Mouse (Mus musculus): Measurements from ENCODE around the gene Sstr3. TPM values are rescaled to one million over a fixed set of nuclear protein-coding genes. Genes with fewer than 3 reads are reported as not detected.

Gene Sstr3
- polyA plus RNA-seq, 1 experiment from 2014 or later, result 0.29 TPM

DNA sequence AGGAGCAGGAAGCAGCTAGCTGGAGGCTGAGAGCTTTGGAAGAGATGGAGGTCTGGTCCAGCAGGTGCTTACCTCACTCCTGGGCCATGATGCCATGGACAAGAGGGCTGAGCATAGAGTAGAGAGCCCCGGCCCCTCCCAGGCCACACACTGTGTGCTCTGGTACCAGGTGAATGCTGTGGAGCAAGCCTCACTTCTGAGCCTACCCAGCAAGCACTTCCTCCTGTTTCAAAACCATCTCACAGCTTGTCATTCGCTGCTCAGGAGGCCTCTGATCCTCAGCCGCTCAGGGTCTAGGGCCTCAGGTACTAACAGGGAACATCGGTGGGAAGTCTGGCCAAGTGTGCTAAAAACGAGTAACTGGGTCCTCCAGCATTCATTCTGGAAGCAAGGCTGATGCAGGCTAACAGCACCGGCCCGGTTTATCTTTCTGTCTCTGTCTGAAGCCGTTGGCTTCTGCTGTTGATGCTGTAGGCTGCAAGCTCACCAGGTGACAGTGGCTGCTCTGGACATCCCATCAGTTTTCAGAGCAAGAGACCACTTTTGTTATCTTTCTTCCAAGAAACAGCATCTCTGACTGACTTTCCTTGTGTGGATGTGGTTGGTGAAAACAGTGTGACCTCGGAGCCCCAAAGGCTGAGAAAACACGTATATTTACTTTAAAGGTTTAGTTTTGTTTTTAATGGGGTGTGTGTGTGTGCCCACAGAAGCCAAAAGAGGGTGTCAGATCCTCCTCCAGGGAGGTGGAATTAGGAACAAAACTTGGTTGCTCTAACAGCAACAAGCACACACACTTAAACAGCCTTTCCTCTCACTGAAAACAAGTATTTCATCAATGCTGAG lies 13.4 kb upstream of the Sstr3 start:
- no peak overlapping the region for H3K27ac ChIP-seq (replicated peaks)
- H3K4me2 ChIP-seq, result no peak overlapping the region
- no peak for ATAC-seq (ENCODE audit: low read depth)
- no peak overlapping the region for H3K9ac ChIP-seq
- no peaks in the 10 kb centered on the region for H3K36me3 ChIP-seq
- no peaks in the 10 kb centered on the region for H3K4me1 ChIP-seq (replicated peaks)
- 64% methylated on average over 10 of the region's 10 CpGs for WGBS
- H3K4me3 ChIP-seq, result no peak overlapping the region
- H3K9me3 ChIP-seq, result peaks cover under 1% of the 10 kb centered on the region; the same call in 1 of the 2 replicates
- no peaks in the 10 kb centered on the region for H3K27me3 ChIP-seq

DNA sequence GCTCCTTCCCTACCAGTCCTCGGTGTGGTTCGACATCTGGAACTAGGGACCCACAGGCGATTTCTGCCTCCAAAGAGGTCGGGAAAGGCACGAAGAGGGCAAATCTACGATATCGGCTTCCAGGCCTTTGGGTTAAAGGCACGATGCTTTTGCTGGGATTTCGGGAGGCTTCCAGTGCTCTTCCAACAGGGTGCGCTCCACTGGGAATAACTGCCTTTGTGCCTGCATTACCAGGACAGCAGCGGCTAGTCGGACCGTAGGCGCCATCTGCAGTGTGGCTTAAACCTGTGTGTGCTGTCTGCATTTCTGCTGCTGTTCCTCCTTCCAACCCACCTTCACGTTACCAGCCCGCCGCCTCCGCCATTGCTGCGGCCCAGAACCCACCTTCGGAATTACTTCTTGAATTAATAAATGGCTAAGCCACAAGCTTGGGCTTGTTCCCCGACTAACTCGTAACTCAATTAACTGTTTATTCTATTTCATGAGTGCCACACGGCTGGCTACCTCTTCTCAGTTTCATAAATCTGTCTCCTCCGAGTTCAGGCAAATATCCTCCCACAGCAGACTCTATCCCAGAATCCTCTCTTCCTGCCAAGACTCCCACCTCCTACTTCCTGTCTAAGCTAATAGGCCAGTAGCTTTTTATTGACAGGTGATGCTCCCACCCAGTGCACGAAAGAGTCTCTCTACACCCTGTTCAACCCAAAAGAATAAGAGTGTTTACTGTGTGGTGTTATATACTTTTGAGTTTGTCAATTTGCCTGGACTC lies 10.2 kb upstream of the Sstr3 start:
- no peaks in the 10 kb centered on the region for H3K4me1 ChIP-seq (replicated peaks)
- peak overlapping the region; percentile 27 for H3K4me2 ChIP-seq
- WGBS, result 64% methylated on average over 25 of the region's 25 CpGs
- no peak for ATAC-seq (ENCODE audit: low read depth)
- peak overlapping the region; percentile 9; the same call in 1 of the 2 replicates for H3K4me3 ChIP-seq
- H3K9me3 ChIP-seq, result peaks cover 16% of the 10 kb centered on the region; the same call in 1 of the 2 replicates
- no peak overlapping the region for H3K27ac ChIP-seq (replicated peaks)
- H3K27me3 ChIP-seq, result no peaks in the 10 kb centered on the region
- H3K9ac ChIP-seq, result no peak overlapping the region
- no peaks in the 10 kb centered on the region for H3K36me3 ChIP-seq

DNA sequence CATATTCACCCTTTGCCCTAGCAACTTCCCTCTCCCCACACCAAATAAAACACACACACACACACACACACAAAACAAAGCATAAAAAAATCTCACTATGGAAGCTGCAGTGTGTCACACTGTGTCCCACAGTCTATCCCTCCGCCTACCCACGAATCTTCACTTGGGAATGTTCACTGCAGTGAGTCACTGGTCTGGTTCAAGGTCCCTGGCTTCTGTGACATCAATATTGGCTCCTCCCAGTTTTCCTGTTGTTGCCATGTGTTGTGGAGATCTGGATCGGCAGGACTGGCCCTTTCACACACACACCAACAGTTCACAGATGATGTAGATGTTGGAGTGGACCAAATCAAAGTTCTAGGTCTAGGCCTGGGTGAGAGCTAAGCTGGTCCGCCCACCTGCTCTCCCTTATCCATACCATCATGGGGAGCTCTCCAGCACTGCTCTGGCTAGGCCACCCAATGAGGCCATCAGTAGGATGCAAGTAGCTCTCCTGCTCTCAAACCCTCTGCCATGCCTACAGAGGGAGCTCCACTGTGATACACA lies 4.8 kb upstream of the Sstr3 start:
- WGBS, result 78% methylated on average over 4 of the region's 4 CpGs
- no peak for ATAC-seq (ENCODE audit: low read depth)
- Histone ChIP-seq H3K36me3 (no peaks in the 10 kb centered on the region), H3K27ac (replicated peaks) (no peak overlapping the region), H3K9me3 (peaks cover 16% of the 10 kb centered on the region; the same call in 1 of the 2 replicates), H3K4me1 (replicated peaks) (peaks cover 18% of the 10 kb centered on the region), H3K9ac (no peak overlapping the region), H3K4me2 (no peak overlapping the region), H3K4me3 (no peak overlapping the region), H3K27me3 (no peaks in the 10 kb centered on the region; the same call in 1 of the 2 replicates)

DNA sequence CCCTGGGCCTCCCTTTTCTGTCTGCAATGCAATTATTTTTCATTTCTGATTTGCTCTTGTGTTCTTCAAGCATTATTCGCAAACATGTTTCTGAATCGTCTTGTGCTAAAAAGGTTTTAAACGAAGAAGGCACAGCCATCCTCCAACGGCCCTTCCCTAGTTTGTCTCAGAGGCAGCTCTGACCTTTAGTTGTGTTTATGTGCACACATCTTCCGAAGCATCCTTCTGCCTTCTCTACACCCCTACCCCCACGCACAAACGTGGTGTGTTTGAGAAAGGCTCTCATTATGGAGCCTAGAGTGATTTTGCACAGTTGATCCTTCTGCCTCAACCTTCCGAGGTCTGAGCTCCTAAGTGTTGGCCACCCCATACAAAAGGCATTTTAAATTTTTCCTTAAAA lies 4.2 kb upstream of the Sstr3 start:
- Histone ChIP-seq H3K9me3 (peaks cover 16% of the 10 kb centered on the region; the same call in 1 of the 2 replicates), H3K27ac (replicated peaks) (no peak overlapping the region), H3K36me3 (no peaks in the 10 kb centered on the region), H3K9ac (no peak overlapping the region), H3K27me3 (no peaks in the 10 kb centered on the region; the same call in 1 of the 2 replicates), H3K4me1 (replicated peaks) (peaks cover 20% of the 10 kb centered on the region), H3K4me2 (no peak overlapping the region), H3K4me3 (no peak overlapping the region)
- WGBS, result 68% methylated on average over 8 of the region's 8 CpGs
- no peak for ATAC-seq (ENCODE audit: low read depth)

DNA sequence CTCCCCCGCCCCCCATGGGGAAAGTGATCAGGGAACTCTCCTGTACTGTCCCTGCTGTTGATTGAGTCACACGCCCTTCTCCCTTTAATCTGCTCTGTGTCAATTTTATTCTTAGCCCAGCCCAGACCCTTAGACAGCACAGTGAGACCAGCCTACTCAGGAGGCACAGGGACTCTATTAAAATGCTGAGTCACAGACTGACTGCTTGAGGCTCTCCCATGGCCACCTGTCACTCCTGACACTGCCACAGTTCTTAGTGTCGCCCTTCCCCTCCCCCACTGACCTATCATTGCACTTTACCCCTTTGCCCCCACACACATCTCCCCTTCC lies 3.8 kb upstream of the Sstr3 start:
- Histone ChIP-seq H3K4me2 (no peak overlapping the region), H3K27ac (replicated peaks) (no peak overlapping the region), H3K4me1 (replicated peaks) (peaks cover 20% of the 10 kb centered on the region), H3K9ac (no peak overlapping the region), H3K27me3 (no peaks in the 10 kb centered on the region; the same call in 1 of the 2 replicates), H3K36me3 (no peaks in the 10 kb centered on the region), H3K9me3 (peaks cover 16% of the 10 kb centered on the region; the same call in 1 of the 2 replicates), H3K4me3 (no peak overlapping the region)
- no peak for ATAC-seq (ENCODE audit: low read depth)
- 21% methylated on average over 3 of the region's 3 CpGs for WGBS

DNA sequence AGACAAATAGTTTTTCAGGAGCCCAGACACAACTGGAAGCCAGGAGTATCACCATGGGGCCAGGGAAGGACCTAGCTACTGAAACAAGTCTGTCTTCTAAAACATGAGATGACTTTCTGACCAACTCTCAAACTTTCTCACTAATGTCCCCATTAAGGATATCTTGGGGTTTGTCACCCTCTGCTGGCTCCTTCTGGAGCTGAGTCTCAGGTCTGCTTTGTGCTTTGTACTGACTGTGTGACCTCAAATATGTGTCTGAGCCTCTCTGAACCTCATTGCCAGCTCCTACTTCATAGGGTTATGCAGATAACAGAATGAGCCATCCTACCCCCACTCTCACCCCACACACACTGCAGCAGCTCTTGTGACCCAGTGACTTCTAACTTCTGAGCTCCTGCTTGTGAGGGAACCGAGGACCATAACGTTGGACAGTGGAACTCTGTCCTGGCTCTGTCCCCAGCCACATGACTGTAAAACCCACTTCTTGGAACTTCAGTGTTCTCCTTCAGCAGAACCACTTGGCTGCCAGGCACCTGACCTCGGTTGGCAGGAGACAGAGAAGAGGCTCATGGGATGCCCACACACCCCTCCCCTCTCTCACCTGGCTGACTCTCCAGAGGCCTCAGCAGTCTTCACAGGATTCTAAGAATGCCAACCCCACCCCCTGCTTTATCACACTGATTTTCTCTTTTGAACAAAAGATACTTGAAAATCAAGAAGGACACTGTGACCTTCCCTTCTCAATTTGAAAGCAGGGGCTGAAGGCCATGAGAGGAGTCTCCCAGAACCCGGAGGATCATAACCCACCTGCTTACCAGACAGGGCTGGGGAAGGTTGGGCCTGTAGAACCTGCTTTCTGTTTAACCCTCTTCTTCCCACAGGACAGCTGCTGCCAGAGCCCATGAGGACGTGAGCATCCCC lies 3.2 kb upstream of the Sstr3 start:
- no peaks in the 10 kb centered on the region; the same call in 1 of the 2 replicates for H3K27me3 ChIP-seq
- H3K36me3 ChIP-seq, result no peaks in the 10 kb centered on the region
- no peak for ATAC-seq (ENCODE audit: low read depth)
- no peak overlapping the region for H3K27ac ChIP-seq (replicated peaks)
- peaks cover 20% of the 10 kb centered on the region for H3K4me1 ChIP-seq (replicated peaks)
- H3K9ac ChIP-seq, result no peak overlapping the region
- H3K4me2 ChIP-seq, result no peak overlapping the region
- 49% methylated on average over 5 of the region's 5 CpGs for WGBS
- no peak overlapping the region for H3K4me3 ChIP-seq
- peaks cover 13% of the 10 kb centered on the region; the same call in 1 of the 2 replicates for H3K9me3 ChIP-seq

DNA sequence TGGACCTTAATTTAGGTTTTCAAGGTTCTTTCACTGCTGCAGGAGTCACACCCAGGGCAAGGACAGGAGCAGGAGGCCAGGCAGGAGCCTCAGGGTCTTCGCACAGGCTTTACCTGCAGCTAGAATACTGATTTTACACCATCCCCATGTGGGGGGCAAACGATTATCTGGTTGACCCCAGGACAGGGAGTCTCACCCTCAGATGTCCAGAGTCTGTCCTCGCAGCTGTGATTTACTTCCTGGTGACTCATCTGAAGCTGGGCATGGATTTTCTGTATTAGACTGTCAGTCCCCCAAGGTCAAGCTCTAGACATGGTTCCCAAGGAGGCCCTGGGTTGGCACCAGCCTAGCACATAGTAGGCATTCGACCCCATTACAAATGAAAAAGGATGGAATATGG lies 1.6 kb upstream of the Sstr3 start:
- H3K9me3 ChIP-seq, result 0 out of 2 replicates have a peak, but pooled peaks cover 6% of the 10 kb centered on the region
- no peaks in the 10 kb centered on the region for H3K36me3 ChIP-seq
- WGBS, result 86% methylated on average over 4 of the region's 4 CpGs
- H3K27me3 ChIP-seq, result no peaks in the 10 kb centered on the region; the same call in 1 of the 2 replicates
- peaks cover 36% of the 10 kb centered on the region for H3K4me1 ChIP-seq (replicated peaks)
- H3K9ac ChIP-seq, result no peak overlapping the region
- ATAC-seq (ENCODE audit: low read depth), result no peak
- H3K27ac ChIP-seq (replicated peaks), result no peak overlapping the region
- no peak overlapping the region for H3K4me2 ChIP-seq
- no peak overlapping the region for H3K4me3 ChIP-seq

DNA sequence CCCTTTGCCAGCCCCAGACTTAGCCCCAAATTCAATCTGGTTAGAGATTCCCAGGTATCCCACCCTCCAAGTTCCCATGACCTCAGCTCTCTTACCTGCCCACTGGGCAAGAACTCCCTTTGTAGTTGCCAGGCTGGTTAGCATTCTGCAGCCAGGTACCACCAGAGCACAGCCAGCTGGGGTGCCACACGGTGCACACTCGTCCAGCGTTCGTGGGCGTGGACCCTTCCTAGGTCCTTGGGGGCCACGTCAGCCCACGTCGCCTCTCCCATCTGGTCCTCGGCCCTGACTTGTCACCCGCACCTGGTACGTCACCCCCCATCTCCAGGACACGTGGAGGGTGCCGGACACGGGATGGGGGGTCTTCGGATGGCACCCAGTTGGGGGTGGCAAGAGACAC lies 444 bp downstream of the Sstr3 start:
- H3K9ac ChIP-seq, result no peak overlapping the region
- H3K4me2 ChIP-seq, result no peak overlapping the region
- no peaks in the 10 kb centered on the region for H3K36me3 ChIP-seq
- no peaks in the 10 kb centered on the region for H3K9me3 ChIP-seq
- WGBS, result 78% methylated on average over 15 of the region's 15 CpGs
- peaks cover 10% of the 10 kb centered on the region; the same call in 1 of the 2 replicates for H3K27me3 ChIP-seq
- H3K27ac ChIP-seq (replicated peaks), result no peak overlapping the region; the same call in 1 of the 2 replicates
- peaks cover 36% of the 10 kb centered on the region for H3K4me1 ChIP-seq (replicated peaks)
- no peak for ATAC-seq (ENCODE audit: low read depth)
- H3K4me3 ChIP-seq, result no peak overlapping the region

DNA sequence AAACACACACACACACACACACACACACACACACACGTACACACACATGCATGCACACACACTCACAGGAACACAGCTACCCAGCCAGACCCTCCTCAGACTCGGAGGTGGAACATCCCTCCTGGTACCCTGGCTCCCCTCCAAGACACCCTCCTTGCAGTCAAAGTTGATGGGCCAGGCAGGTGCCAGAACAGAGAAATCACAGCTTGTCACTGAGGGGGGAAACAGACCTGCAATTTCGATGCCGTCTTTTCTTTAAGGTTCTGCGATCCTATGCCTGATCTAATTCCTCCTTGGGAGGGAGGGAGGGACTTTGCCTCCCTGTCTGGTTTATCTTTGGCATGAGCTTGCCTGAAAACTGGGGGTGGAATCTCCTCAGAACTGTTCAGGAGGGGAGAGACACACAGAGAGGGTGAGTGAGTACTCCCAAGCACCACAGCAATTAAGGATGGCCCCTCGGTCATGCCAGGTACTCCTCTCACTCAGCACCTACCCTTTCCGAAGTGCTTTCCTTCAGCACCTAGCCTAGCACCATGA lies 1.6 kb downstream of the Sstr3 start:
- Histone ChIP-seq H3K4me3 (no peak overlapping the region), H3K4me1 (replicated peaks) (peaks cover 29% of the 10 kb centered on the region), H3K27me3 (peaks cover 13% of the 10 kb centered on the region; the same call in 1 of the 2 replicates), H3K4me2 (no peak overlapping the region), H3K36me3 (no peaks in the 10 kb centered on the region), H3K27ac (replicated peaks) (no peak overlapping the region), H3K9me3 (no peaks in the 10 kb centered on the region), H3K9ac (no peak overlapping the region)
- ATAC-seq (ENCODE audit: low read depth), result no peak
- WGBS, result 79% methylated on average over 7 of the region's 7 CpGs

DNA sequence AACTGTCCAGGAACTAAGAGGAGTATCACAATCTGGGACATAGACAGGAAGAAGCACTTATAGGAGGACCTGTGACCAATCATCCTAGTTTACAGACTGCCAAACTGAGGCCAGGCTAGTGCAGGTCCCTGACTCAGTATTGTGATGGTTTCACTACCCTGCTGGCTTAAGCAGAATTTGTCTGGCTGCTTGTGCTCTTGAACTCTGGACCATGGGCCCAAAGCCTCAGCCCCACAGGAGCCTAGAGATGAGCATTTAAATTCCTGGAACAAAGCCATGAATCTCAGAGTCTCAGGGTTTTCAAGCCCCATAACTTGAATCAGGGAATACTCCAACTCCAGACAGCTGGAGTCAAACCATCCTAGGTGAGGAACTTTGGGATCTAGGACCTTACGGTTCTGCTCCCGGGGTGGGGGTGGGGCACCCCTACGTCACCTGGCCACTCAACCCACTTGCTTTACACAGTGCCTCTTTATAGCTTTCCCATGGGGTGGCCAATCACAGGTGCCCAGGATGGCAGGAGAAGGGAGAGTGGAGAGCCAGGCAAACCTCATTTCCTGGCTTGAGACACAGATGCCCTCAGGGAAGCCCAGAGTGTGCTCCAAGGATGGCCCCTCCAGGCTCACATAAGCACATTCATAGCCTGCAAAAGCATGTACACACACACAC lies 2.3 kb downstream of the Sstr3 start:
- Histone ChIP-seq H3K4me2 (no peak overlapping the region), H3K27ac (replicated peaks) (no peak overlapping the region), H3K9me3 (no peaks in the 10 kb centered on the region), H3K4me1 (replicated peaks) (peaks cover 28% of the 10 kb centered on the region), H3K36me3 (no peaks in the 10 kb centered on the region), H3K9ac (no peak overlapping the region), H3K27me3 (peaks cover 13% of the 10 kb centered on the region; the same call in 1 of the 2 replicates), H3K4me3 (no peak overlapping the region)
- WGBS, result 78% methylated on average over 3 of the region's 3 CpGs
- ATAC-seq (ENCODE audit: low read depth), result no peak

DNA sequence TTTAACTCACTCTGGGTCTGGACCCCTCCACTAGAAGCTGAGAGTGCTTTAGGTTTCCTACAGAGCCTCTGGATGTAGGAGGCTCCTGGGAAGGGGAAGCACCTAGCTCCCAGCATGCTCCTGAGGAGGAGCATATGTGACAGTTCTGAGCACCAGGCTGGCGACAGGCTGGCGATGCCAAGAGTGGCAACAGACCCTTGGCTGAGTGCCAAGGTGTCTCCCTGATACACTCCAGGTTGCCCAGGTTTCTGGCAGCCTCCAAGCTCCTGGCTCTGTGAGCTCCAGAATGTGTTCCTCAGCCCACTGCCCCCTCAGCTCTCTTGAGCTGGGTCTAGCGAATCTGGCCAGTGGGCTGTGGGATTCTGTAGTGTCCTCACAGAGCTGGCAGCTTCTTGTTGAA lies 2.9 kb downstream of the Sstr3 start:
- Histone ChIP-seq H3K4me2 (no peak overlapping the region), H3K27ac (replicated peaks) (no peak overlapping the region), H3K27me3 (peaks cover 13% of the 10 kb centered on the region; the same call in 1 of the 2 replicates), H3K9ac (no peak overlapping the region), H3K4me1 (replicated peaks) (peaks cover 28% of the 10 kb centered on the region), H3K9me3 (no peaks in the 10 kb centered on the region), H3K4me3 (no peak overlapping the region), H3K36me3 (no peaks in the 10 kb centered on the region)
- 70% methylated on average over 3 of the region's 3 CpGs for WGBS
- ATAC-seq (ENCODE audit: low read depth), result no peak

All from neural tube, embryonic 13.5 days (tissue).